Comparison of ENCODE assay signal across 9 mouse cellular contexts in the genomic region with DNA sequence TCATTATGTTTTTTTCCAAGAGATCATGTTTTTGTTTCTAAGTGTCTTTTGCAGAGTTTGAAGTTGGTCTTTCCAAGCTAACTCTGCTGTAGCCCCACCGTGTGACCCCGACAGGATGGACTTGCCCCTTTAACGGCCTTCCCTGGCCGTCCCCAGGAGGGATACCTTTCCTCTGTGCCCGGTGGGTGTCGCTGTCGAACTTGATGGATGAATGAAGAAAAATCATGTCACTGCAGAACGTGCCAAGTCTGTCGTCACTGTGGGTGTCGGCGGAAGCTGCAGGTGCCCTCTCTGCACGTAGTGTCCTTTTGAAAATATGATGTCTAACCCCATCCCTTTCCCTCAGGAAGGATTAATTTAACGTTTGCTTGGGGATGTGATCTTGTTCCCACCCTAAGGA.
DNase-seq lines count a peak whose midpoint lies in the region; ATAC-seq and TF ChIP-seq lines count a peak whose summit lies in the region.
"Had no signal": no experiment of that assay in that cellular context is flagged by ENCODE, and none has a peak within 500 bp of the region (broad histone marks: within the 10 kb centered on the region; RNA-seq: fewer than 3 reads in every experiment).

No protein-coding gene starts in this region.

- H3K9ac ChIP-seq in hindbrain, postnatal 0 days (replicated peaks; ENCODE audit: low read length), result no peak overlapping the region
- no peak overlapping the region for H3K9ac ChIP-seq in hindbrain, embryonic 13.5 days
- H3K9ac ChIP-seq: neural tube, embryonic 13.5 days had no signal

- H3K4me1 ChIP-seq in hindbrain, postnatal 0 days (ENCODE audit: insufficient read depth, low read length), result no peaks in the 10 kb centered on the region
- no peaks in the 10 kb centered on the region for H3K4me1 ChIP-seq in hindbrain, embryonic 13.5 days (replicated peaks)
- H3K4me1 ChIP-seq: neural tube, embryonic 13.5 days had no signal

- 0 out of 2 replicates have a peak, but pooled peaks cover 7% of the 10 kb centered on the region for H3K36me3 ChIP-seq in hindbrain, postnatal 0 days (ENCODE audit: insufficient read depth, low read length)
- peaks cover 36% of the 10 kb centered on the region for H3K36me3 ChIP-seq in hindbrain, embryonic 13.5 days

- no peak overlapping the region for H3K4me3 ChIP-seq in hindbrain, postnatal 0 days (ENCODE audit: low read length)
- H3K4me3 ChIP-seq in hindbrain, embryonic 13.5 days, result no peak overlapping the region
- no peak overlapping the region for H3K4me3 ChIP-seq in left cerebral cortex, adult 2 months
- H3K4me3 ChIP-seq: neural tube, embryonic 13.5 days had no signal

- H3K9me3 ChIP-seq in hindbrain, postnatal 0 days (ENCODE audit: low read length), result no peaks in the 10 kb centered on the region
- H3K9me3 ChIP-seq in hindbrain, embryonic 13.5 days, result no peaks in the 10 kb centered on the region
- H3K9me3 ChIP-seq: neural tube, embryonic 13.5 days had no signal

- TF ChIP-seq CTCF in hindbrain, postnatal 0 days (IDR thresholded peaks at IDR 0.05; ENCODE audit: low read depth), result peak; percentile 56
- TF ChIP-seq CTCF in left cerebral cortex, adult 2 months (IDR thresholded peaks at IDR 0.05), result peak; percentile 57

- WGBS in hindbrain, postnatal 0 days, result 46% methylated on average over 13 of the region's 13 CpGs
- WGBS in hindbrain, embryonic 13.5 days, result 53% methylated on average over 13 of the region's 13 CpGs

- no peaks in the 10 kb centered on the region for H3K27me3 ChIP-seq in hindbrain, postnatal 0 days (ENCODE audit: insufficient read depth, low read length)
- no peaks in the 10 kb centered on the region for H3K27me3 ChIP-seq in hindbrain, embryonic 13.5 days
- H3K27me3 ChIP-seq: neural tube, embryonic 13.5 days had no signal

- DNase-seq in hindbrain, postnatal 0 days (ENCODE audit: low spot score), result peak; percentile 79
- peak; percentile 50 to 62 for DNase-seq in CD8-positive naive resting alpha-beta T cell, adult 2 months (ENCODE audit: low read depth in 2 of 2, low spot score in 2 of 2)
- peak; percentile 91 for DNase-seq in cerebellum, adult 11-12 months
- peak; percentile 77 to 83 for DNase-seq in heart, postnatal 10 days
- peak; percentile 54 to 60 for DNase-seq in left cerebral cortex, adult 2 months (ENCODE audit: extremely low spot score in 1 of 2, low spot score in 2 of 2)
- DNase-seq in right cerebral cortex, postnatal 10 days (ENCODE audit: low spot score in 2 of 2), result peak; percentile 68 to 83
- DNase-seq in neural tube, embryonic 10.5 days (ENCODE audit: extremely low spot score, low spot score), result no peak

- no peak for ATAC-seq in hindbrain, postnatal 0 days
- ATAC-seq in hindbrain, embryonic 13.5 days (ENCODE audit: low FRiP score), result no peak

- intact Hi-C loops in heart, postnatal 10 days (cut with DNase I), result loop anchor here (5.0 kb wide), 1 partner anchor 164 kb away; no protein-coding TSS in a partner anchor
- intact Hi-C loops in left cerebral cortex, adult 2 months (cut with DNase I), result no loop called here

- H3K27ac ChIP-seq in hindbrain, postnatal 0 days, result no peak overlapping the region
- H3K27ac ChIP-seq in hindbrain, embryonic 13.5 days, result no peak overlapping the region
- H3K27ac ChIP-seq in left cerebral cortex, adult 2 months, result peak overlapping the region; percentile 44; the same call in 1 of the 2 replicates
- H3K27ac ChIP-seq: neural tube, embryonic 13.5 days had no signal

- H3K4me2 ChIP-seq in hindbrain, postnatal 0 days (ENCODE audit: low read depth, low read length), result no peak overlapping the region
- H3K4me2 ChIP-seq in hindbrain, embryonic 13.5 days, result no peak overlapping the region
- H3K4me2 ChIP-seq: neural tube, embryonic 13.5 days had no signal
